Mouse (Mus musculus) gastrocnemius, postnatal 14 days (tissue): ENCODE measurements around the gene Otulinl. TPM values are rescaled to one million over a fixed set of nuclear protein-coding genes. Genes with fewer than 3 reads are reported as not detected.
"Not testable (repeated sequence)": the region's sequence is repeated elsewhere in the genome, so short reads cannot be mapped to it uniquely, and the experiment has no call there.

Source experiments
- DNase-seq: peaks from one replicate; pipeline ENCODE4 v3.0.0; 2021; ENCODE audit warnings: mixed read lengths
- intact Hi-C: fragments of 180-260 bp; cut with DNase I; formaldehyde crosslinking; loops from one replicate; pipeline ENCODE4 v1.15.1; 2025; ENCODE audit warnings: low total_unique reads
- long read RNA-seq, 2 experiments: library from polyadenylated mRNA; stranded (forward); transcript quantifications; one replicate each; pipeline ENCODE4 v2.0.0; 2021
- total RNA-seq, 2 experiments: library from RNA; stranded (reverse); gene quantifications; 2 replicates each; pipeline ENCODE4 v1.2.3; 2021

Gene Otulinl
- total RNA-seq, result 1 to 10 TPM in 1 of 2 experiments, under 1 TPM in 1; 0.98 to 1.7 TPM
- long read RNA-seq, experiment 1, result 0 reads
- long read RNA-seq, experiment 2, partial matches to known transcripts, result 0 of 1 reads
- long read RNA-seq, experiment 2, other reads (novel, unspliced or antisense), result 1 of 1 reads

- intact Hi-C loops, result no loop called here
- DNase-seq, result peak; percentile 92
Observed at GRCm38 (mm10) chr15:27681419-27682187, at the start of gene Otulinl. Gene Otulinl, minus strand, starts transcription at chr15:27681579.

DNA sequence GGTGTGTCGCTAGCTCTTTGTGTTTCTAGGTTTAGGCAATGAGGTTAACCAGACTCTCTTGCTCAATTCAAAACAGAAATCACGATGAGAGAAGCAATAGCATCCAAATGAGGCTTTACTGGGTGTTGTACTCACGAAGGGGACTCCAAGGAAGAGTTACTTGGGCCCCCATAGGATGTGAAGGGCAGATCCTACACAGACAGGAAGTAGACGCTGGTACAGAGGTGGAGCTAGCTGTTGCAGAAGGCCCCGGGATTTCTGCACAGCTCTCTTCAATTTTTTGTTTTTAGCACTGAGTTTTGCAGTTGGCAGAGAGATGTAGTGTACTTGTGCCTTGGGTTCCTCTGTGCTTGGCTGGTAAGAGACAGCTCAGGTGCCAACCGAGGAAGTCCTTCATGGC is 44.8 kb upstream of the Otulinl start:
- DNase-seq, result no peak
- intact Hi-C loops, result loop anchor here (10.0 kb wide), 1 partner anchor 421 kb away; no protein-coding TSS in a partner anchor

GRCm38 (mm10) chr15:27724796-27725680 is 43.7 kb upstream of the Otulinl start:
- intact Hi-C loops, result loop anchor here (10.0 kb wide), 1 partner anchor 420 kb away; no protein-coding TSS in a partner anchor

DNA sequence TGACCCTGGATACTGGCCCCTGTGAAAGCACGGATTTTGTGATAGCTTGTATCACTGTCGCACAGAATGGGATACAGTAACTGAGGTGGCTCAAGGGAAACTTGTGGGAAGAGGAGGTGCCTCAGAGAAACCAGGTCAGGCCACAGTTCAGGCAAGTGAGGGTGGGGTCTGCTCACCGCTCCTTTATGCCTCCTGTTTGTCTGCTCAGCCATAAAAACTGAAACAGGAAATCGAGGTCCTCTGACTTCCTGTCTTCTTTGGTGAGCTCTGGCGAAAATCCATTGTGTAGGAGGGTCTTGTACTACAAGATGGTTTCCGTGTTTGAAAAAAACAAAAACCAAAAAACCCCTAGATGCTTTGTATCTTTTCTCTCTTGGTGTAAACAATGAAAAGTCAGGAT is 42.9 kb upstream of the Otulinl start:
- no peak for DNase-seq
- intact Hi-C loops, result loop anchor here (10.0 kb wide), 1 partner anchor 419 kb away; no protein-coding TSS in a partner anchor

More at GRCm38 (mm10) chr15:27724796-27725680, 43.7 kb upstream of the Otulinl start:
- no peak for DNase-seq

DNA sequence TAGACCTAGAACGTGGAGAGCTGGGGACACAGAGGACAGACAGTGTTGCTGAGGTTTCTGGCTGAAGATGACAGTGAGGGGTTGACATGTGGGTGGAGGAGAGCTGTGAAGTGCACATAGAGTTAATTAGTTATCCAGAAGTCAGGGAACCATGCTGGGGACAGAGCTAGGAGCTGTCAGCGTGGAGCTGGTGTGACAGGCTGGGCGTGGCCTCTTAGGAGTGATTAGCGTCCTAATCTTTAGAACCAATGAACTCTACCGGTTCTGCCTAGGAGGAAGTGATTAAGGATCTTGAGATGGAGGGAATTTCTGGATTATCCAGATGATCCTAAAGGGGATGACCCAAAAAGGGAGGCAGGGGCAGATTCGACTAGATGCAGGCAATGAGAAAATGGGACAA is 42.4 kb upstream of the Otulinl start:
- intact Hi-C loops, result loop anchor here (10.0 kb wide), 1 partner anchor 419 kb away; no protein-coding TSS in a partner anchor

GRCm38 (mm10) chr15:27720297-27720696 is 38.9 kb upstream of the Otulinl start:
- DNase-seq, result not testable (repeated sequence)
- intact Hi-C loops, result loop anchor here (10.0 kb wide), 1 partner anchor 415 kb away; no protein-coding TSS in a partner anchor

More for the DNA sequence above, 42.4 kb upstream of the Otulinl start:
- DNase-seq, result no peak

DNA sequence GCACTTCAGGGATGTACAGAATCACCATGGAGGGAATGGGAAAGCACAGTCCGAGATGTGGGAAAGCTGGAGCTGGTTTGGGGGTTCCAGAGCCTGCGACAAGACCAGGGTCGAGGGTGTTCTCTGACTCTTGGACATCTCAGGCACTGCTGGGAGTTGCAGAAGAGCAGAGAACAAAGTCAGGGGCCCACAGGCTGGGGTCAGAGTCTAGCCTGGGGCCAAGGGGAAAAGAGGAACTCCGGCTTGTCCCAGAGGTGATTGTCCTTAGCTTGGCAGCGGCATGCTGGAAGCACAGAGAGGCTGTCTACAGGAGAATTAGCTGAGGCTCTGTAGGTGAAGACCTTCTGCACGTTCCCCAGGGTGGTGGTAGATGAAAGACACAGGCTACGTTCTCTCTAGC is 37.3 kb upstream of the Otulinl start:
- DNase-seq, result no peak
- intact Hi-C loops, result no loop called here

DNA sequence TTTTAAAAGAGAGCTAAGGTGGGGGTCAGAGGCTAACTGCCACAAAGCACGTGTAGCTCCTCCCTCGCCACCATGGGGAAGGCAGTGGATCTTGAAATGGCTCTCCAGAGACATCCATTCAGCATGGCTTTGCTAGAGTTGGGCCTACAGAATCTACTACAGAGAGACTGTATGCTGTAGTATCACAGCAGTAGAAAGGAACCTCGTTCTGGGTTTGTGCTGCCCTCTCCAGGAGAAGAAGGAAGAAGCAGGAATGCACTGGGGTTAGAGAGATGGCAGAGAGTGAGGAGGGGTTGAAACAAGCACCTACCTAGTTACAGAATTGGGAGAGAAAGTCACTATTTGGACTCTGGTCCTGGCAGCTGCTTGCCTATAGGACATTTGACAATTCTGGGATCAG is 34.0 kb upstream of the Otulinl start:
- DNase-seq, result no peak
- intact Hi-C loops, result no loop called here

- DNase-seq, result no peak
- intact Hi-C loops, result loop anchor here (5.0 kb wide), 1 partner anchor 48 kb away; no protein-coding TSS in a partner anchor
Observed at GRCm38 (mm10) chr15:27710698-27711097, 29.3 kb upstream of the Otulinl start.

DNA sequence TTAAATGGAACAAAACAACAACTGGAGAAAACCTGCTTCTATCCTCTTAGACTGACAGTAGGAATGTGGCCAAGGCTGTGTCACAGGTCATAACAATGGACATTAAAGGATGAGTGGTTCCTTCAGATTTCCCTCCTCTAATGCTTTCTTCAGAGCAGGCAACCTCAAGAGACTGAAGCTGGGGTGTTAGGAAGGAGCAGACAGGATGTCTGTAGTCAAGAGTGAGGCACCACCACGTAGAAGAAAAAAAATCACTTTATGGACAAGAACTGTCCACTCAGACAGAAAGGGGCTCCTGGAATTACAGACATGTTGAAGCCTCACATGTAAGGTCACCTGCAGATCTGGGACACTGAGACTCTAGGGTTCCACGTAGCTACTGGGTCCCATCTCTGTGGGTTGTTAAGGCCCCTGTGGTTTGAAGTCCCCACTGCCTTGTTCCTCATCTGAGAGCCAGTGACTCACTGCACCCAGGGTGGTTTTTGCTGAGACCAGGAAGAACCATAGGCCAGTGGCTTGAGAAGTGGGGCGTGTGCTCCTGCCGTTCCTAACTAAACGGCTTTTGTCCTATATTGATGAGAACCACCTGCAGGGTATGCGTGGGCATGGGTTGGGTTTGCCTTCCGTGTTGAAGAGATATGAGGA is 27.7 kb upstream of the Otulinl start:
- intact Hi-C loops, result no loop called here
- no peak for DNase-seq

- DNase-seq, result no peak
- intact Hi-C loops, result no loop called here
Observed at GRCm38 (mm10) chr15:27708499-27708898, 27.1 kb upstream of the Otulinl start.

DNA sequence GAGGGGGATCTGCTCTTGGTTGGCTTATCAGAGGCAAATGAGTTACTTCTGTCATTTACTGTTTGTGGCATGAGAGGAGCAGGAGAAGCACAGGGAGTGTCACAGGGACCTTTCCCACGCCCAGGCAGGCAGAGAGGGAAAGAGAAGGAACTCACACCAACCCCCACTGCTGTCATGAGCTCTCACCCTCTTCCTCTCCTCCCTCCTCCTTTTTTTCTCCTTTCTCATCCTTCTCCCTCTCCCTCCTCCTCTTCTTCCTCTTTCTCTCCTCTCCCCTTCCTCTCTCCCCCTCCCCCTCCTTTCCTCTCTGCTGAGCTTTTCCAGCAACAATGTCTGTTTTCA is 21.6 kb upstream of the Otulinl start:
- no peak for DNase-seq
- intact Hi-C loops, result no loop called here

- intact Hi-C loops, result no loop called here
- no peak for DNase-seq
Observed at GRCm38 (mm10) chr15:27702031-27702971, 20.9 kb upstream of the Otulinl start.

- DNase-seq, result no peak
- intact Hi-C loops, result no loop called here
Observed at GRCm38 (mm10) chr15:27697632-27698031, 16.3 kb upstream of the Otulinl start.

GRCm38 (mm10) chr15:27693235-27693634 is 11.9 kb upstream of the Otulinl start:
- intact Hi-C loops, result no loop called here
- DNase-seq, result no peak

DNA sequence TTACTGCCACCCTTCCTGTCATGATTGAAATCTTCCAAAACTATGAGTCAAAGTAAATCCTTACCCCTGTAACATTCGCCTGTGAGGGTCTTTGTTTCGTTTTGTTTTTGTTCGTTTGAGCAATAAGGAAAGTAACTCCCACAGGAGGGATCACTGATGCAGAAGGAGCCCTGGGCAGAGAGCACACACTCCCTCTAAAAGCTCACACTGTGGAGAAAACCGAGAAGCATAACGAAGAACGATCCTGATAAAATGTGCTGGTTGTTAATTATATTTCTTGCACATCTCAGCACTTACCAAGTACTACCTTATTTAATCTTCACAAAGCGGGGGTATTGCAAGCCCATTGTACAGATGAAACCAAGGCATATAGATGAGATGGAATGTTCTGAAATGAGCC is 10.8 kb upstream of the Otulinl start:
- no peak for DNase-seq
- intact Hi-C loops, result no loop called here

DNA sequence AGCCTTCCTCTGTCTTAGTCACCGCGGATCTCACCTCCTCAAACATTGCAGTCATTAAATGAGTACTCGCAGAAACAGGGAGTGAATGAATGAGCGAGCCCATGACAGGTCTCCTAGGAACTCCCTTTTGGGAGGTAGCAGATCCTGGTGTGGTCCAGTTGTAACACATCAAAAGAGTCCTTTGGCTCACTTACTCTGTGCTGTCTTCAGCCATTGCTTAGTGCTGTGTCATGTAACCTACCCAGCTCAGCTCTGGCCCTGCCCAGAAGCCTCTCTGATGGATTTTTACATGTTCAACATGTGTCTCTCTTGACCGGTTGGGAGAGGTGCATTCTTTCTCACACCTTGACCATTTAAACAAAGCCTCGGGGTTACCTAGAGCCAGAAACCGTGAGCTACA is 9.8 kb upstream of the Otulinl start:
- no peak for DNase-seq
- intact Hi-C loops, result no loop called here

DNA sequence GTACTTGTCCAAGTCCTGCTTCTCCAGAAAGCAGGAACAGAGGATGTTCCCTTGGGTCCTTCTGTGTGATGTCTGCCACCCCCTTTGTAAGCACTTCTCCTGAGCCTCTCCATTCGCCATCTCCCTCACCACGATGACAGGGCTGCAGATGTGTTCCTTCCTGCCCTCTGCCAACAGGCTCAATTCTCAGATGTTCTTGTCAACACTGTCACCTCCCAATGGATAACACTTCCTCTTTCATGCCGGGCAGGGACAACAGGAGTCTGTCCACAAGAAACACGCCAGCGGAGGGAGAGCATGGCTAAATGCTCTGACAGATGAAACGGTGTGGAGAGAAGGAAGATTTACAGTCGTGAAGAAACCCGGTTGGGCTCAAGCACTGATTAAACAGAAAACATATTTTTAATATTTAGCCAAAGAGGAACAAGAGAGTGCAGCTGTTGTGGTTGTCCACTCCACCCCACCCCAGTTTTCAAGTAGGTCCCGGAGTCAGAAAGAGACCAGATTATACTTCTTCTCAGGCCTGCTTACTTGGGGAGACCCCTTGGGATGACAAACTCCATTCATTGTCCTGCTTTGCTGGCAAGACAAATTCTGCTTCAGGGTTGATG is 6.8 kb upstream of the Otulinl start:
- intact Hi-C loops, result no loop called here
- DNase-seq, result no peak
